Mouse (Mus musculus): Measurements from ENCODE around the gene Olfr449. TPM values are rescaled to one million over a fixed set of nuclear protein-coding genes. Genes with fewer than 3 reads are reported as not detected.

The Olfr449 gene
- not detected in 2 replicates for polyA plus RNA-seq (2015; fragmentation: Nextera tagmentation; extraction: Ambion mirVana)

GRCm38 (mm10) chr6:42834084-42834483 lies at the start of gene Olfr449:
Gene Olfr449 (plus strand): TSS chr6:42834384.

GRCm38 (mm10) chr6:42784793-42785192 lies 49.4 kb upstream of the Olfr449 start, which contains the start of gene Olfr452:
Gene Olfr452 (plus strand): TSS chr6:42785093.

GRCm38 (mm10) chr6:42811639-42812038 lies 22.5 kb upstream of the Olfr449 start, which contains the start of gene Olfr450:
Gene Olfr450 (plus strand): TSS chr6:42811939.

Other genes with a start within 250 kb of the Olfr449 start
- gene Tcaf3, start 236.7 kb upstream of the Olfr449 start, polyA plus RNA-seq (2015; fragmentation: Nextera tagmentation; extraction: Ambion mirVana) = not detected in 2 replicates
- 0.98 and 1.0 TPM in 2 replicates for gene Tcaf2, start 189.1 kb upstream of the Olfr449 start, polyA plus RNA-seq (2015; fragmentation: Nextera tagmentation; extraction: Ambion mirVana)
- 8.9 and 10.6 TPM in 2 replicates for gene Tcaf1, start 124.3 kb upstream of the Olfr449 start, polyA plus RNA-seq (2015; fragmentation: Nextera tagmentation; extraction: Ambion mirVana)
- not detected in 2 replicates for gene Olfr453, start 95.0 kb upstream of the Olfr449 start, polyA plus RNA-seq (2015; fragmentation: Nextera tagmentation; extraction: Ambion mirVana)
- gene Olfr38, start 78.0 kb upstream of the Olfr449 start, polyA plus RNA-seq (2015; fragmentation: Nextera tagmentation; extraction: Ambion mirVana) = not detected in 2 replicates
- gene Olfr452, start 49.3 kb upstream of the Olfr449 start, polyA plus RNA-seq (2015; fragmentation: Nextera tagmentation; extraction: Ambion mirVana) = not detected in 2 replicates
- gene Olfr450, start 22.4 kb upstream of the Olfr449 start, polyA plus RNA-seq (2015; fragmentation: Nextera tagmentation; extraction: Ambion mirVana) = not detected in 2 replicates
- gene Olfr448, start 56.1 kb downstream of the Olfr449 start, polyA plus RNA-seq (2015; fragmentation: Nextera tagmentation; extraction: Ambion mirVana) = not detected in 2 replicates
- not detected in 2 replicates for gene Olfr447, start 74.5 kb downstream of the Olfr449 start, polyA plus RNA-seq (2015; fragmentation: Nextera tagmentation; extraction: Ambion mirVana)
- gene Olfr446, start 87.0 kb downstream of the Olfr449 start, polyA plus RNA-seq (2015; fragmentation: Nextera tagmentation; extraction: Ambion mirVana) = not detected in 2 replicates
- gene Olfr444, start 114.7 kb downstream of the Olfr449 start, polyA plus RNA-seq (2015; fragmentation: Nextera tagmentation; extraction: Ambion mirVana) = not detected in 2 replicates